Mouse (Mus musculus): ENCODE results near the gene Serpine2. TPM values are rescaled to one million over a fixed set of nuclear protein-coding genes. Genes with fewer than 3 reads are reported as not detected.

Serpine2 gene
- 65.2 and 82.0 TPM in 2 replicates for polyA plus RNA-seq (2015; fragmentation: Nextera tagmentation; extraction: Ambion mirVana)

- no peak within 1 kb of the TSS for H3K4me3 ChIP-seq (replicated peaks; ENCODE audit: low read length)
- ATAC-seq, result peak; percentile 39; the same call in 1 of the 2 replicates
- no peak within 1 kb of the TSS for H3K4me2 ChIP-seq (ENCODE audit: low read length)
- H3K36me3 ChIP-seq (ENCODE audit: control insufficient read depth, insufficient read depth), result no peaks in the 10 kb centered on the region
- no peak within 1 kb of the TSS for H3K9ac ChIP-seq (replicated peaks; ENCODE audit: low read depth, low read length)
- peaks cover 19% of the 10 kb centered on the region for H3K4me1 ChIP-seq (replicated peaks; ENCODE audit: control insufficient read depth, insufficient read depth, low read length)
- no peaks in the 10 kb centered on the region for H3K9me3 ChIP-seq (ENCODE audit: control insufficient read depth, low read length)
- H3K27ac ChIP-seq (ENCODE audit: low read length), result no peak within 1 kb of the TSS; the same call in 1 of the 2 replicates
- WGBS, result 7% methylated on average over 6 of the region's 6 CpGs
- H3K27me3 ChIP-seq (replicated peaks; ENCODE audit: control insufficient read depth, insufficient read depth, low read length), result peaks cover 31% of the 10 kb centered on the region
Measured at GRCm38 (mm10) chr1:79861130-79861942, at the start of gene Serpine2. TSS of gene Serpine2 (minus strand) at chr1:79861180.

- H3K36me3 ChIP-seq (ENCODE audit: control insufficient read depth, insufficient read depth), result no peaks in the 10 kb centered on the region
- no peak overlapping the region for H3K4me2 ChIP-seq (ENCODE audit: low read length)
- no peak overlapping the region for H3K27ac ChIP-seq (ENCODE audit: low read length)
- 84% methylated on average over 4 of the region's 4 CpGs for WGBS
- no peaks in the 10 kb centered on the region for H3K4me1 ChIP-seq (replicated peaks; ENCODE audit: control insufficient read depth, insufficient read depth, low read length)
- H3K27me3 ChIP-seq (replicated peaks; ENCODE audit: control insufficient read depth, insufficient read depth, low read length), result no peaks in the 10 kb centered on the region
- ATAC-seq, result no peak
- H3K9me3 ChIP-seq (ENCODE audit: control insufficient read depth, low read length), result no peaks in the 10 kb centered on the region
- no peak overlapping the region for H3K9ac ChIP-seq (replicated peaks; ENCODE audit: low read depth, low read length)
- H3K4me3 ChIP-seq (replicated peaks; ENCODE audit: low read length), result no peak overlapping the region
Measured at GRCm38 (mm10) chr1:79907811-79908210, 46.8 kb upstream of the Serpine2 start.

GRCm38 (mm10) chr1:79905241-79905640 lies 44.3 kb upstream of the Serpine2 start:
- no peaks in the 10 kb centered on the region for H3K36me3 ChIP-seq (ENCODE audit: control insufficient read depth, insufficient read depth)
- H3K4me1 ChIP-seq (replicated peaks; ENCODE audit: control insufficient read depth, insufficient read depth, low read length), result no peaks in the 10 kb centered on the region
- no peak for ATAC-seq
- H3K27me3 ChIP-seq (replicated peaks; ENCODE audit: control insufficient read depth, insufficient read depth, low read length), result no peaks in the 10 kb centered on the region
- H3K4me3 ChIP-seq (replicated peaks; ENCODE audit: low read length), result no peak overlapping the region
- no peaks in the 10 kb centered on the region for H3K9me3 ChIP-seq (ENCODE audit: control insufficient read depth, low read length)
- no peak overlapping the region for H3K27ac ChIP-seq (ENCODE audit: low read length)
- H3K4me2 ChIP-seq (ENCODE audit: low read length), result no peak overlapping the region
- WGBS, result 82% methylated on average over 3 of the region's 3 CpGs
- no peak overlapping the region for H3K9ac ChIP-seq (replicated peaks; ENCODE audit: low read depth, low read length)

- no peaks in the 10 kb centered on the region for H3K9me3 ChIP-seq (ENCODE audit: control insufficient read depth, low read length)
- H3K4me2 ChIP-seq (ENCODE audit: low read length), result no peak overlapping the region
- WGBS, result 73% methylated on average over 2 of the region's 2 CpGs
- no peak for ATAC-seq
- H3K4me1 ChIP-seq (replicated peaks; ENCODE audit: control insufficient read depth, insufficient read depth, low read length), result no peaks in the 10 kb centered on the region
- H3K27me3 ChIP-seq (replicated peaks; ENCODE audit: control insufficient read depth, insufficient read depth, low read length), result no peaks in the 10 kb centered on the region
- no peaks in the 10 kb centered on the region for H3K36me3 ChIP-seq (ENCODE audit: control insufficient read depth, insufficient read depth)
- H3K4me3 ChIP-seq (replicated peaks; ENCODE audit: low read length), result no peak overlapping the region
- H3K9ac ChIP-seq (replicated peaks; ENCODE audit: low read depth, low read length), result no peak overlapping the region
- no peak overlapping the region for H3K27ac ChIP-seq (ENCODE audit: low read length)
Measured at GRCm38 (mm10) chr1:79902901-79903300, 41.9 kb upstream of the Serpine2 start.

GRCm38 (mm10) chr1:79882648-79883047 lies 21.7 kb upstream of the Serpine2 start:
- Histone ChIP-seq H3K4me2 (ENCODE audit: low read length) (no peak overlapping the region), H3K9me3 (ENCODE audit: control insufficient read depth, low read length) (no peaks in the 10 kb centered on the region), H3K4me3 (replicated peaks; ENCODE audit: low read length) (no peak overlapping the region), H3K36me3 (ENCODE audit: control insufficient read depth, insufficient read depth) (no peaks in the 10 kb centered on the region), H3K27ac (ENCODE audit: low read length) (no peak overlapping the region), H3K9ac (replicated peaks; ENCODE audit: low read depth, low read length) (no peak overlapping the region), H3K27me3 (replicated peaks; ENCODE audit: control insufficient read depth, insufficient read depth, low read length) (no peaks in the 10 kb centered on the region), H3K4me1 (replicated peaks; ENCODE audit: control insufficient read depth, insufficient read depth, low read length) (no peaks in the 10 kb centered on the region)
- no peak for ATAC-seq
- WGBS, result 75% methylated on average over 3 of the region's 3 CpGs

- Histone ChIP-seq H3K36me3 (ENCODE audit: control insufficient read depth, insufficient read depth) (no peaks in the 10 kb centered on the region), H3K9me3 (ENCODE audit: control insufficient read depth, low read length) (no peaks in the 10 kb centered on the region), H3K4me3 (replicated peaks; ENCODE audit: low read length) (no peak overlapping the region), H3K27me3 (replicated peaks; ENCODE audit: control insufficient read depth, insufficient read depth, low read length) (no peaks in the 10 kb centered on the region), H3K9ac (replicated peaks; ENCODE audit: low read depth, low read length) (no peak overlapping the region), H3K4me1 (replicated peaks; ENCODE audit: control insufficient read depth, insufficient read depth, low read length) (no peaks in the 10 kb centered on the region), H3K27ac (ENCODE audit: low read length) (no peak overlapping the region), H3K4me2 (ENCODE audit: low read length) (no peak overlapping the region)
- no peak for ATAC-seq
- WGBS, result 49% methylated on average over 3 of the region's 3 CpGs
Measured at GRCm38 (mm10) chr1:79874741-79875140, 13.8 kb upstream of the Serpine2 start.

GRCm38 (mm10) chr1:79860411-79861039 lies 455 bp downstream of the Serpine2 start:
- peaks cover 19% of the 10 kb centered on the region for H3K4me1 ChIP-seq (replicated peaks; ENCODE audit: control insufficient read depth, insufficient read depth, low read length)
- H3K27me3 ChIP-seq (replicated peaks; ENCODE audit: control insufficient read depth, insufficient read depth, low read length), result peaks cover 33% of the 10 kb centered on the region
- no peaks in the 10 kb centered on the region for H3K9me3 ChIP-seq (ENCODE audit: control insufficient read depth, low read length)
- ATAC-seq, result no peak
- no peak overlapping the region for H3K9ac ChIP-seq (replicated peaks; ENCODE audit: low read depth, low read length)
- WGBS, result 36% methylated on average over 12 of the region's 12 CpGs
- no peaks in the 10 kb centered on the region for H3K36me3 ChIP-seq (ENCODE audit: control insufficient read depth, insufficient read depth)
- H3K4me2 ChIP-seq (ENCODE audit: low read length), result no peak overlapping the region
- H3K4me3 ChIP-seq (replicated peaks; ENCODE audit: low read length), result no peak overlapping the region
- H3K27ac ChIP-seq (ENCODE audit: low read length), result no peak overlapping the region

GRCm38 (mm10) chr1:79859975-79860374 lies 1.0 kb downstream of the Serpine2 start:
- WGBS, result 90% methylated on average over 5 of the region's 5 CpGs
- ATAC-seq, result no peak
- Histone ChIP-seq H3K27me3 (replicated peaks; ENCODE audit: control insufficient read depth, insufficient read depth, low read length) (peaks cover 30% of the 10 kb centered on the region), H3K4me1 (replicated peaks; ENCODE audit: control insufficient read depth, insufficient read depth, low read length) (peaks cover 19% of the 10 kb centered on the region), H3K36me3 (ENCODE audit: control insufficient read depth, insufficient read depth) (no peaks in the 10 kb centered on the region), H3K4me3 (replicated peaks; ENCODE audit: low read length) (no peak overlapping the region), H3K9ac (replicated peaks; ENCODE audit: low read depth, low read length) (no peak overlapping the region), H3K9me3 (ENCODE audit: control insufficient read depth, low read length) (no peaks in the 10 kb centered on the region), H3K27ac (ENCODE audit: low read length) (no peak overlapping the region), H3K4me2 (ENCODE audit: low read length) (no peak overlapping the region)

- Histone ChIP-seq H3K4me1 (replicated peaks; ENCODE audit: control insufficient read depth, insufficient read depth, low read length) (peaks cover 19% of the 10 kb centered on the region), H3K27ac (ENCODE audit: low read length) (no peak overlapping the region), H3K36me3 (ENCODE audit: control insufficient read depth, insufficient read depth) (no peaks in the 10 kb centered on the region), H3K9me3 (ENCODE audit: control insufficient read depth, low read length) (no peaks in the 10 kb centered on the region), H3K4me2 (ENCODE audit: low read length) (peak overlapping the region; percentile 57), H3K9ac (replicated peaks; ENCODE audit: low read depth, low read length) (peak overlapping the region; percentile 56), H3K4me3 (replicated peaks; ENCODE audit: low read length) (peak overlapping the region; percentile 60), H3K27me3 (replicated peaks; ENCODE audit: control insufficient read depth, insufficient read depth, low read length) (peaks cover 30% of the 10 kb centered on the region)
- ATAC-seq, result no peak
- 27% methylated on average over 4 of the region's 4 CpGs for WGBS
Measured at GRCm38 (mm10) chr1:79859026-79859425, 2.0 kb downstream of the Serpine2 start.
